Mouse (Mus musculus) bone marrow, adult 2 months (tissue): Measurements from ENCODE around the gene Tenm3. TPM values are rescaled to one million over a fixed set of nuclear protein-coding genes. Genes with fewer than 3 reads are reported as not detected.

Experiments
- H3K27ac ChIP-seq: fragments of 200-500 bp; 2 replicates; pipeline ENCODE4 v1.5.1; 2012; ENCODE audit warnings: low read depth, mild to moderate bottlenecking, control low read depth, inconsistent platforms, low read length; ENCODE audit not compliant: control insufficient read depth, poor library complexity, insufficient read depth
- H3K4me1 ChIP-seq: fragments of 200-500 bp; 2 replicates; pipeline ENCODE4 v1.6.1; 2011; ENCODE audit warnings: low read length; ENCODE audit not compliant: control insufficient read depth, insufficient read depth
- H3K4me3 ChIP-seq: fragments of 200-500 bp; replicated peaks from 2 replicates; pipeline ENCODE3; 2011; ENCODE audit warnings: mild to moderate bottlenecking, low read depth, low read length, control low read depth; ENCODE audit not compliant: control insufficient read depth
- CTCF ChIP-seq: fragments of 200-500 bp; IDR thresholded peaks from 2 replicates; pipeline ENCODE4 v1.5.1; 2011; ENCODE audit warnings: low read length, control low read depth; ENCODE audit not compliant: control insufficient read depth, insufficient read depth
- POLR2A ChIP-seq: fragments of 200-500 bp; IDR thresholded peaks from 2 replicates; pipeline ENCODE4 v1.6.1; 2011; ENCODE audit warnings: low read depth, mild to moderate bottlenecking, control low read depth, low read length, borderline replicate concordance; ENCODE audit not compliant: control insufficient read depth
- WGBS: fragments of 180-500 bp; shearing (Covaris S2); methylation state at CpG from one replicate; pipeline ENCODE4 v1.1.7; 2018; 5-methylcytosine and 5-hydroxymethylcytosine counted together
- polyA plus RNA-seq: library from polyadenylated mRNA; stranded (reverse); fragments of >200 nt; gene quantifications from 2 replicates; pipeline ENCODE4 v1.2.4, GENCODE M21; 2011; ENCODE audit warnings: low replicate concordance; ENCODE audit not compliant: missing spikeins, insufficient read depth, insufficient read length

The Tenm3 gene
- polyA plus RNA-seq, 1 experiment: 0.45 TPM

DNA sequence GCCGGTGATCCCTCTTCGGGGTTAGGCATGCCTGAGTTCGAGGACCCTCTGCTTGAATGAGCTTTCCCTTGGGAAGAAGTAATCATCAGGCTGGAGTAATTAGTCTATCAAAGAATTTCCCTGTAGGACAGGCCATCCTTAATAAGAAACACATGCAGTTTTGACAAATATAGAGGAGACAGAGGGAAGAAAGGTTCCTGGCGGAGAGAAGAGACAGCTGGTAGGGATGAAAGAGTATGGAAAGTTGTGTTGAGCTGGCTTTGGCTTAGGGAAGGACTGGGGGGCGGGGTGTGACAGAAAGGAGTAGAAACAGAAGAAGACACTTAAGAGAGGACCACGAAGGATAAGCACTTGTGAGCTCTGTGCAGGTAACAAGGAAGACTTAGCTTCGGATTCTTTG lies 194.3 kb downstream of the Tenm3 start:
- 83% methylated on average over 7 of the region's 7 CpGs for WGBS

DNA sequence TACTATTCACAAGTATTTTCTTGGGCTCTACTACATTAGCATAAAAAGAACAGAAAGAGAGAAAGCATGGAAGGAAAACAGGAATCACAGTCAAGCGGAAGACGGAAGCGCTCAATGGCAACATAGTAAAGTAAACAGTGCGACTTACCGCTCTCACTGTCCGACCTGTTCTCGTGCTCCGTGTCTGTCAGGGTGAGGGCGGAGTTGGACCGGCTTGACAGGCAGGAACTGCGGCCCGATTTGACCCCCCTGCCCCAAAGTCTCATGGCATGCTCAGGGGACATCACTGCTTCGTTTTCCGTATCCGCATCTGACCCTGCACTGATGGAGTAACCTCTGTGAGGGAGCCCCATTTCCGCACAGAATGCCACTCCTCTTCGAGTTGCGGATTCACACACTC lies 197.6 kb downstream of the Tenm3 start:
- no peak overlapping the region for H3K27ac ChIP-seq
- no peaks in the 10 kb centered on the region for H3K4me1 ChIP-seq
- no peak overlapping the region for H3K4me3 ChIP-seq
- WGBS: 73% methylated on average over 18 of the region's 18 CpGs
- TF ChIP-seq CTCF (no peak), POLR2A (no peak)

More for the DNA sequence above, 194.3 kb downstream of the Tenm3 start:
- Histone ChIP-seq H3K4me3 (no peak overlapping the region), H3K4me1 (no peaks in the 10 kb centered on the region), H3K27ac (no peak overlapping the region)
- TF ChIP-seq CTCF (no peak), POLR2A (no peak)

- WGBS: 77% methylated on average over 4 of the region's 4 CpGs
- Histone ChIP-seq H3K4me1 (no peaks in the 10 kb centered on the region), H3K4me3 (no peak overlapping the region), H3K27ac (no peak overlapping the region)
- no peak for TF ChIP-seq POLR2A
Measured at GRCm38 (mm10) chr8:48638129-48638528, 205.6 kb downstream of the Tenm3 start.

- TF ChIP-seq POLR2A (no peak), CTCF (no peak)
- H3K4me1 ChIP-seq: no peaks in the 10 kb centered on the region
- no peak overlapping the region for H3K27ac ChIP-seq
- 75% methylated on average over 5 of the region's 5 CpGs for WGBS
- H3K4me3 ChIP-seq: no peak overlapping the region
Measured at GRCm38 (mm10) chr8:48636979-48637378, 206.8 kb downstream of the Tenm3 start.

DNA sequence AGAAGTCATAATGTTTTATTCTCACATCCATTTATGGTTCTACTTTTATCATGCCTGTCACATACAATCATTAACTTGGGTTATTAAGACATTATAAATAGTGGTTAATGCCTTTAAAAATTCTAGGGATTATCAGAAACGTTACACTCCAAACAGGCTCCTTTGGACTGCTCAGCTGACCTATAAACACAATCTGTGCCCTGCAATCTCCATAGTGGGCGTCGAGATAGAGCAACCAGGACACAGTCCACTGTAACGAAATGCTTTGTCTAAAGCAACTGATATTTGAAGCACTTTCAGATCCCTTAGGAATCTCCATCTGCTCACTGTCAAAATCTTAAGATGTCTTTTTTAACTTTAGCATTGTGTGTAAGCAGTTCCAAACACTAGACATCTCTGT lies 207.9 kb downstream of the Tenm3 start:
- no peak for TF ChIP-seq POLR2A
- no peak for TF ChIP-seq CTCF
- no peak overlapping the region for H3K27ac ChIP-seq
- whole genome bisulfite sequencing: 68% methylated on average over 4 of the region's 4 CpGs
- no peak overlapping the region for H3K4me3 ChIP-seq
- no peaks in the 10 kb centered on the region for H3K4me1 ChIP-seq

- Histone ChIP-seq H3K4me1 (no peaks in the 10 kb centered on the region), H3K4me3 (no peak overlapping the region), H3K27ac (no peak overlapping the region)
- TF ChIP-seq POLR2A (no peak), CTCF (no peak)
- 80% methylated on average over 8 of the region's 8 CpGs for WGBS
Measured at GRCm38 (mm10) chr8:48633426-48633825, 210.3 kb downstream of the Tenm3 start.

GRCm38 (mm10) chr8:48622517-48623153 lies 221.1 kb downstream of the Tenm3 start:
- no peaks in the 10 kb centered on the region for H3K4me1 ChIP-seq
- no peak overlapping the region for H3K27ac ChIP-seq
- 81% methylated on average over 11 of the region's 11 CpGs for WGBS
- no peak overlapping the region for H3K4me3 ChIP-seq
- no peak for TF ChIP-seq CTCF
- TF ChIP-seq POLR2A: no peak

GRCm38 (mm10) chr8:48615088-48615487 lies 228.7 kb downstream of the Tenm3 start:
- Histone ChIP-seq H3K4me3 (no peak overlapping the region), H3K27ac (no peak overlapping the region), H3K4me1 (no peaks in the 10 kb centered on the region)
- 52% methylated on average over 8 of the region's 8 CpGs for WGBS
- no peak for TF ChIP-seq CTCF
- TF ChIP-seq POLR2A: no peak
